Comparison of ENCODE assay signal across 8 mouse cellular contexts in the genomic region with DNA sequence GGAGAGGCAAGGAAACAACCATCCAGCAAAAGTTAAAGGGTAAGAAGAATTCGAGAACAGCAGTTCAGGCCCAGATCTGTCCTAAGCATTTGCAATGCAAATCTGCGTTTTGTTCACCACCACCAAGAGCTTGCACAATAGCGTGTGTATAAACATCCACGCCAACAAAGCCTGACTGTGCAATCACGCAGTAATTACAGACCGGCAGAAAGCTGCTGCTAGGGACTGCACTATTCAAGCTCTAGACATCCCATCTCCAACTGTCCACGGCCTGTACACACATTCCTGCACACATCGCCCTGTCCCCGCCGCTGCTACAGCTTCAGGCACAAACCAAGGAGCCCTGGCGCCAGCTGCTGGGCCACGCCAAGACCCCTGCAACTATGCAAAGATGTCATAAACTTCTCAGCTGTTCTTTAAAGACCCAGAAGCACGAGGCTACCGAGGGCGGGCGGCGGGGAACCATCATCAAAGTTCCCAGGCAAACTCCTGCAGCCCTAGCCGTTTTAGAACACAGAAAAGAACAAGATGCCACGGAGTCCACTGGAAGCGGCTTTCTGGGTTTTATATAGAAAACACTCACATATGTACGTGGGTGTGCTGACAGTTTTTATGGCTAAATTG. TPM values are rescaled to one million over a fixed set of nuclear protein-coding genes. Genes with fewer than 3 reads are reported as not detected.
DNase-seq lines count a peak whose midpoint lies in the region; ATAC-seq lines count a peak whose summit lies in the region.

No protein-coding gene starts in this region.

- H3K27ac ChIP-seq in embryonic facial prominence, embryonic 13.5 days: peak overlapping the region; percentile 94
- peak overlapping the region; percentile 61 for H3K27ac ChIP-seq in hindbrain, embryonic 11.5 days (ENCODE audit: low read depth, low read length)
- H3K27ac ChIP-seq in limb, embryonic 10.5 days: peak overlapping the region; percentile 94

- 2% methylated on average over 21 of the region's 21 CpGs for WGBS in embryonic facial prominence, embryonic 13.5 days
- 5% methylated on average over 21 of the region's 21 CpGs for WGBS in hindbrain, embryonic 11.5 days
- 5% methylated on average over 21 of the region's 21 CpGs for WGBS in limb, embryonic 10.5 days

- 0 out of 2 replicates have a peak, but pooled peaks cover 8% of the 10 kb centered on the region for H3K36me3 ChIP-seq in embryonic facial prominence, embryonic 13.5 days
- H3K36me3 ChIP-seq in hindbrain, embryonic 11.5 days (ENCODE audit: control insufficient read depth, insufficient read depth, low read length): no peaks in the 10 kb centered on the region
- peaks cover 18% of the 10 kb centered on the region; the same call in 1 of the 2 replicates for H3K36me3 ChIP-seq in limb, embryonic 10.5 days

- no peak for ATAC-seq in embryonic facial prominence, embryonic 13.5 days (ENCODE audit: insufficient number of reproducible peaks, insufficient read depth, low FRiP score, low TSS enrichment, low read depth)
- peak; percentile 68 for ATAC-seq in hindbrain, embryonic 11.5 days (ENCODE audit: low FRiP score)

- DNase-seq in urinary bladder, adult 18-20 months (ENCODE audit: low spot score in 2 of 2): peak; percentile 50 to 60
- DNase-seq in urinary bladder, postnatal 25 days (ENCODE audit: low spot score): no peak
- DNase-seq in hindbrain, embryonic 11.5 days (ENCODE audit: low spot score): peak; percentile 67
- peak; percentile 68 for DNase-seq in limb, embryonic 10.5 days (ENCODE audit: low spot score)
- DNase-seq in mesoderm, embryonic 11.5 days (ENCODE audit: low read depth, low spot score): peak; percentile 59
- peak; percentile 34 to 78 for DNase-seq in spleen, postnatal 4 days (ENCODE audit: low spot score in 2 of 2)
- DNase-seq in urinary bladder, postnatal 4 days (ENCODE audit: low spot score in 2 of 2): no peak

- peak overlapping the region; percentile 86 for H3K4me3 ChIP-seq in embryonic facial prominence, embryonic 13.5 days
- H3K4me3 ChIP-seq in hindbrain, embryonic 11.5 days (ENCODE audit: low read depth, low read length): peak overlapping the region; percentile 55
- peak overlapping the region; percentile 86 for H3K4me3 ChIP-seq in limb, embryonic 10.5 days

- H3K4me2 ChIP-seq in embryonic facial prominence, embryonic 13.5 days: peak overlapping the region; percentile 84
- peak overlapping the region; percentile 72 for H3K4me2 ChIP-seq in hindbrain, embryonic 11.5 days (replicated peaks; ENCODE audit: low read depth, low read length)

- no peaks in the 10 kb centered on the region for H3K27me3 ChIP-seq in embryonic facial prominence, embryonic 13.5 days
- H3K27me3 ChIP-seq in hindbrain, embryonic 11.5 days (ENCODE audit: control insufficient read depth, insufficient read depth, low read length): no peaks in the 10 kb centered on the region
- peaks cover 14% of the 10 kb centered on the region for H3K27me3 ChIP-seq in limb, embryonic 10.5 days (ENCODE audit: low read depth, poor library complexity, severe bottlenecking)

- no peaks in the 10 kb centered on the region for H3K9me3 ChIP-seq in embryonic facial prominence, embryonic 13.5 days
- no peaks in the 10 kb centered on the region for H3K9me3 ChIP-seq in hindbrain, embryonic 11.5 days (ENCODE audit: control insufficient read depth, low read length)
- H3K9me3 ChIP-seq in limb, embryonic 10.5 days (replicated peaks): no peaks in the 10 kb centered on the region

- H3K9ac ChIP-seq in embryonic facial prominence, embryonic 13.5 days: peak overlapping the region; percentile 91
- peak overlapping the region; percentile 65 for H3K9ac ChIP-seq in hindbrain, embryonic 11.5 days (ENCODE audit: low read depth, low read length)

- peaks cover 52% of the 10 kb centered on the region for H3K4me1 ChIP-seq in embryonic facial prominence, embryonic 13.5 days
- peaks cover 8% of the 10 kb centered on the region for H3K4me1 ChIP-seq in hindbrain, embryonic 11.5 days (replicated peaks; ENCODE audit: control insufficient read depth, insufficient read depth, low read length)
- H3K4me1 ChIP-seq in limb, embryonic 10.5 days: peaks cover 67% of the 10 kb centered on the region

RNA-seq across cellular contexts. Expression of gene Elmsan1, which starts 1.1 kb away (rescaled TPM):
- polyA plus RNA-seq in embryonic facial prominence, embryonic 13.5 days (2015; fragmentation: Nextera tagmentation; extraction: Ambion mirVana): 9.9 and 11.1 TPM in 2 replicates
- polyA plus RNA-seq in hindbrain, embryonic 11.5 days (2014; fragmentation: Nextera tagmentation; extraction: Ambion mirVana): 4.2 and 6.1 TPM in 2 replicates
- 9.2 and 10.7 TPM in 2 replicates for polyA plus RNA-seq in limb, embryonic 10.5 days (2016; fragmentation: Nextera tagmentation; extraction: Ambion mirVana)

Comparison
In these comparisons a context has a peak if more than half of its experiments do, and no peak if none do; other contexts are left out.
1. DNase-seq: peak in urinary bladder, adult 18-20 months (2 of 2), hindbrain, embryonic 11.5 days (single experiment), limb, embryonic 10.5 days (single experiment), mesoderm, embryonic 11.5 days (single experiment) and spleen, postnatal 4 days (2 of 2); none in urinary bladder, postnatal 25 days (single experiment) and urinary bladder, postnatal 4 days (0 of 2).
2. Peak in every context shown above with its lines, with median percentiles within 50 percentile points of each other: H3K27ac ChIP-seq and H3K4me3 ChIP-seq.